Mouse (Mus musculus) C2C12 (cell line): Measurements from ENCODE around the gene Prss32.

ENCODE experiments used
- CEBPB ChIP-seq: IDR thresholded peaks from one replicate; pipeline ENCODE4 v1.6.1; 2011; ENCODE audit warnings: low read depth, mild to moderate bottlenecking, control low read depth, moderate library complexity
- CTCF ChIP-seq: IDR thresholded peaks from one replicate; pipeline ENCODE4 v1.5.1; 2011; ENCODE audit not compliant: control insufficient read depth, insufficient read depth, insufficient read length
- FOSL1 ChIP-seq: IDR thresholded peaks from one replicate; pipeline ENCODE4 v1.8.0; 2011; ENCODE audit warnings: mild to moderate bottlenecking, low read length; ENCODE audit not compliant: poor library complexity, insufficient read depth, severe bottlenecking
- MAX ChIP-seq: IDR thresholded peaks from one replicate; pipeline ENCODE4 v1.6.1; 2011; ENCODE audit warnings: mild to moderate bottlenecking, control low read depth
- MYOD1 ChIP-seq: IDR thresholded peaks from one replicate; pipeline ENCODE4 v1.6.1; 2011; ENCODE audit warnings: low read depth; ENCODE audit not compliant: control insufficient read depth, insufficient read length
- MYOG ChIP-seq: IDR thresholded peaks from one replicate; pipeline ENCODE4 v1.6.1; 2011; ENCODE audit not compliant: control insufficient read depth, insufficient read length; ENCODE audit errors: extremely low read depth
- USF1 ChIP-seq: IDR thresholded peaks from one replicate; pipeline ENCODE4 v1.6.1; 2011; ENCODE audit warnings: low read depth, mild to moderate bottlenecking, control low read depth, moderate library complexity

DNA sequence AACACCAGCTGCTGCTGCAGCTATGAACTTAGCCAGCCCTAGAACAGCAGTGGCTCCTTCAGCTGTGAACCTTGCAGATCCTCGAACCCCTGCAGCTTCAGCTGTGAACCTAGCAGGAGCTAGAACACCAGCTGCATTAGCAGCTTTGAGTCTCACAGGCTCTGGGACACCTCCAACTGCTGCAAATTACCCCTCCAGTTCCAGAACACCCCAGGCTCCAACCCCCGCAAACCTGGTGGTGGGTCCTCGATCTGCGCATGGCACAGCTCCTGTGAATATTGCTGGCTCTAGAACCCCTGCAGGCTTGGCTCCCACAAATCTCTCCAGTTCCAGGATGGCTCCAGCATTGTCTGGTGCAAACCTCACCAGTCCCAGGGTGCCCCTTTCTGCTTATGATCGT is 22.9 kb upstream of the Prss32 start:
- TF ChIP-seq MYOD1 (no peak), CTCF (no peak), USF1 (no peak), MYOG (no peak), CEBPB (no peak), MAX (no peak), FOSL1 (no peak)
